Mouse (Mus musculus) CH12.LX (cell line): ENCODE data around the gene Ndc1.

Source experiments
- CTCF ChIP-seq, 2 experiments: IDR thresholded peaks in 1 of 2; conservative IDR thresholded peaks in 1 of 2; 2 replicates each; pipeline ENCODE4 v1.5.1; 2011 to 2012; ENCODE audit warnings: low read depth in 2 of 2, low read length in 2 of 2, improper control_type of control experiment in 1 of 2, inconsistent platforms in 1 of 2, mild to moderate bottlenecking in 1 of 2, moderate library complexity in 1 of 2
- EP300 ChIP-seq: IDR thresholded peaks from 2 replicates; pipeline ENCODE4 v1.6.1; 2011; ENCODE audit warnings: low read length, improper control_type of control experiment
- MAX ChIP-seq: IDR thresholded peaks from 2 replicates; pipeline ENCODE4 v1.6.1; 2011; ENCODE audit warnings: low read length, improper control_type of control experiment
- TBP ChIP-seq: conservative IDR thresholded peaks from 2 replicates; pipeline ENCODE4 v1.6.1; 2011; ENCODE audit warnings: low read depth, low read length, improper control_type of control experiment
- USF1 ChIP-seq: IDR thresholded peaks from 2 replicates; pipeline ENCODE4 v1.6.1; 2014; ENCODE audit warnings: low read depth, mild to moderate bottlenecking, inconsistent platforms, low read length, improper control_type of control experiment

DNA sequence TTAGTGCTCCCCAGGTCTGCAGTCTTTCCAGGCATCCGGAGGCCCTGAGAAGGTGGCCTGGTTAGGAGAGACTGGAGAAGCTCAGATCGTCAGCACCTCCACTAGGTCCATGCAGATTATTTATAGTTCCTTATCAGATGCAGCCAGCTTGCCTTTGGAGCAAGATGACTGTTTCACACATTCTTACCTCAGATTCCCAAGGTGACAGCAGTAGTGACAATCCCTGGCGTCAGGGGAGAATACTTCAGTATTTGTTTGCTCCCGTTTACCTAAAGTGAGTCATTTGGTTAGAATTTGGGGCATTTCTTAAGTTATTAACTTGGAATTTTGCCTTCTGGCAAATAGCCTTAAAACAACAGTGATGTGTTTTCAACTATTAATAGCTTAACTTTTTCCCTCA lies 7.1 kb downstream of the Ndc1 start:
- no peak for TF ChIP-seq USF1
- TF ChIP-seq TBP, result no peak
- TF ChIP-seq CTCF (conservative IDR thresholded peaks at IDR 0.05 in 1 of 2, IDR thresholded peaks at IDR 0.05 in 1 of 2; ENCODE audit: low read depth in 2 of 2, low read length in 2 of 2), result no peak
- no peak for TF ChIP-seq EP300
- TF ChIP-seq MAX, result no peak
